Mouse (Mus musculus): ENCODE data around the gene Matn1.
A peak's percentile ranks its signal among the peaks of the same experiment; 100 is the strongest.

Gene Matn1

GRCm38 (mm10) chr4:130973332-130974263, 29.4 kb downstream of the Matn1 start:
- no peak for DNase-seq (ENCODE audit: inconsistent age in 2 of 2, low spot score in 1 of 2)

GRCm38 (mm10) chr4:130978981-130979380, 34.8 kb downstream of the Matn1 start:
- no peak for DNase-seq (ENCODE audit: inconsistent age in 2 of 2, low spot score in 1 of 2)

DNA sequence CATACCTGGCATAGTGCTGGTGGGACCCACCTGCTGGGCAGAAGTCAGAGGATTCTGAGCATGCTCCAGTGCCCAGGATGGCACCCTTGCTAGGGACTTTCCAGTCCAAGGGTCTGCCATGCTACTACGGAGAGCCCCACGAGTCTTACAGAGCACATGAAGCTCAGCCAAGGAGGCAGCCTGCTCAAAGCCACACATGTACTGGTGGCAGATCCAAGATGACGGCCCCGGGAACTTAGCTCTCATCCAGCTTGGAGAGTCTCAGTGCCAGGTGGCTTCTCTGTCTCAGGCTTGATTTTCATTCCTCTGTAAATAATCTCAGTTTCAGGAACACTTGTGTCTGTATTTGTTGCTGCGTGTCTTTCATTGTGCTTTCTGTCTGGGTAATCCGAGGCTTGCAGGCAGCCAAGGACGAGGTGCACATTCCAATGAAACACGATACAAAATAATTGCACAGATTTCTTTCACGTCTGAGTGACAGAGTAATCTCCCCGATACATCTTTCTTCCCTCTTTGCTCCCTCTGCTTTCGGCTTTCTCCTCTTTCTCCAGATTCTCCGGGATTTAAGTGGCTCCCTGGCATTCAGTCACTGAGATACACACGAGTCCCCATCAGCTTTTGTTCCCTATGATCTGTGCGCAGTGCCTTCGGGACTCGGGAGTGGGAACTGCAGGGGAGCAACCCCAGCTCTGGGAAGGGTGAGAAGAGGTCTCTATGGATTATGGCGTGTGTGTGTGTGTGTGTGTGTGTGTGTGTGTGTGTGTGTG, 40.4 kb downstream of the Matn1 start:
- no peak for DNase-seq (ENCODE audit: inconsistent age in 2 of 2, low spot score in 1 of 2)

- no peak for DNase-seq (ENCODE audit: inconsistent age in 2 of 2, low spot score in 1 of 2)
Observed at GRCm38 (mm10) chr4:130987046-130987445, 42.9 kb downstream of the Matn1 start.

GRCm38 (mm10) chr4:130988219-130988839, 44.1 kb downstream of the Matn1 start:
- DNase-seq (ENCODE audit: inconsistent age in 2 of 2, low spot score in 1 of 2), result peak in 1 of 2 experiments; percentile 33

GRCm38 (mm10) chr4:130989146-130989545, 45.0 kb downstream of the Matn1 start:
- DNase-seq (ENCODE audit: inconsistent age in 2 of 2, low spot score in 1 of 2), result no peak

DNA sequence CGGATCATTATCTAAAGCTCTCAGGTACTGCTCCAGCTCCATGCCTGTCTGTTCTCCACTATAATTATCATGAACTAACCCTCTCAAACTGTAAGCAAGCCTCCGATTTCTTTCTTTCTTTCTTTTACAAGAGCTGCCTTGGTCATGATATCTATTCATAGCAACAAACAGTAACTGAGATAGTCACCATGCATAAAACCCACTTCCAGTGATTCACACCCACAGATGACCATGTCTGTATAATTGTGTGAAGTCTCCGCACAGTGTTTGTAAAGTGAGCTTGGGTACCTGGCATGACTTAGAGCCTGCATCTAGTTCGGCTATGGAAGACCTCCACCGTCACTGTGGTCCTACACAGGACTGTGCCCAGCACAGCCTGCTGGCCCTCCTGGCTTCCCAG, 46.8 kb downstream of the Matn1 start:
- no peak for DNase-seq (ENCODE audit: inconsistent age in 2 of 2, low spot score in 1 of 2)

GRCm38 (mm10) chr4:130994556-130994955, 50.4 kb downstream of the Matn1 start:
- DNase-seq (ENCODE audit: inconsistent age in 2 of 2, low spot score in 1 of 2), result no peak

GRCm38 (mm10) chr4:130999744-131000527, 55.8 kb downstream of the Matn1 start:
- DNase-seq (ENCODE audit: inconsistent age in 2 of 2, low spot score in 1 of 2), result no peak

DNA sequence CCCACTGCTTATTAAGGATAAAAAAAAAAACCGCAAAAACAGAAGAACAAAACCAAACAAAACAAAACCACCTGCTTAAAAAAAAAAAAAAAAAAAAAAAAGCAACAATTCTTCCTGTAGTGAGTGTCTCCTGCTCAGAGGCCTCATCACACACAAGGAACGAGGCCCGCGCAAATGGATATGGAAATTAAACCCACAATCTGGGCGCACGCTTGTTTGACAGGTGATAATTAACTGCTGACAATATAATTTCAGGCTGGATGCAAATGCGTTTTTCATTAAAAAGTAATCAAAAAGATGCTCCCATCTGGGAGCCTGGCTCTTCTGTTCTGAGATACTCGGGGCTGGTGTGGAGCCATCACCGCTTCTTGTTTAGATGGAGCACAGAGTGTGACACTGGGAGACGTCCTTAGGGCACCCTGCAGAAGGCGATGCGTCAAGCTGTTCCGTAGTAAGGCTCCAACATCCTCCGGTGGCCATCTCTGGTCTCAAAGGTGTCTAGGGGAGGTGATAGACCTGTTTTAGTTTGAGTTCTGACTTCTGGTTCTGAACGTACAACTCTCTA, 56.5 kb downstream of the Matn1 start:
- DNase-seq (ENCODE audit: inconsistent age in 2 of 2, low spot score in 1 of 2), result no peak

All from adrenal gland, adult (tissue).